Mouse (Mus musculus) CH12.LX (cell line): ENCODE data around the gene Ndufa7.
"Not testable (repeated sequence)": the region's sequence is repeated elsewhere in the genome, so short reads cannot be mapped to it uniquely, and the experiment has no call there.

Source experiments
- CTCF ChIP-seq, 2 experiments: IDR thresholded peaks in 1 of 2; conservative IDR thresholded peaks in 1 of 2; 2 replicates each; pipeline ENCODE4 v1.5.1; 2011 to 2012; ENCODE audit warnings: low read depth in 2 of 2, low read length in 2 of 2, improper control_type of control experiment in 1 of 2, inconsistent platforms in 1 of 2, mild to moderate bottlenecking in 1 of 2, moderate library complexity in 1 of 2
- EP300 ChIP-seq: IDR thresholded peaks from 2 replicates; pipeline ENCODE4 v1.6.1; 2011; ENCODE audit warnings: low read length, improper control_type of control experiment
- JUN ChIP-seq: IDR thresholded peaks from 2 replicates; pipeline ENCODE4 v1.6.1; 2011; ENCODE audit warnings: low read depth, mild to moderate bottlenecking, low read length, improper control_type of control experiment, moderate library complexity; ENCODE audit not compliant: insufficient read depth
- POLR2A ChIP-seq: IDR thresholded peaks from 2 replicates; pipeline ENCODE4 v1.6.1; 2011; ENCODE audit warnings: low read depth, mild to moderate bottlenecking, improper control_type of control experiment, low read length
- USF2 ChIP-seq: conservative IDR thresholded peaks from 2 replicates; pipeline ENCODE4 v1.6.1; 2011; ENCODE audit warnings: low read depth, low read length, improper control_type of control experiment
- ZNF384 ChIP-seq: IDR thresholded peaks from 2 replicates; pipeline ENCODE4 v1.6.1; 2012; ENCODE audit warnings: low read depth, low read length, improper control_type of control experiment, inconsistent platforms

GRCm38 (mm10) chr17:33873537-33873936, 49.2 kb downstream of the Ndufa7 start, which contains the start of gene Gm7029:
- not testable (repeated sequence) for TF ChIP-seq CTCF (conservative IDR thresholded peaks at IDR 0.05 in 1 of 2, IDR thresholded peaks at IDR 0.05 in 1 of 2; ENCODE audit: low read depth in 2 of 2, low read length in 2 of 2); EP300; JUN; USF2; ZNF384; POLR2A
